Mouse (Mus musculus) testis, adult 2 months (tissue): Measurements from ENCODE around the gene Slbp.

Source experiments
- CTCF ChIP-seq: fragments of 200-500 bp; IDR thresholded peaks from 2 replicates; pipeline ENCODE4 v1.5.1; 2012; ENCODE audit warnings: low read depth, mild to moderate bottlenecking, inconsistent platforms, low read length, moderate library complexity; ENCODE audit not compliant: control insufficient read depth, insufficient read depth, insufficient replicate concordance
- POLR2A ChIP-seq: fragments of 200-500 bp; IDR thresholded peaks from 2 replicates; pipeline ENCODE4 v1.6.1; 2012; ENCODE audit warnings: low read depth, mild to moderate bottlenecking, inconsistent platforms, low read length, moderate library complexity; ENCODE audit not compliant: control insufficient read depth

- no peak for TF ChIP-seq POLR2A
- no peak; the same call in 1 of the 2 replicates for TF ChIP-seq CTCF
These were observed 58.8 kb downstream of the Slbp start for GRCm38 (mm10) chr5:33593620-33594019.
